Comparison of ENCODE assay signal across 17 mouse cellular contexts in the genomic region with DNA sequence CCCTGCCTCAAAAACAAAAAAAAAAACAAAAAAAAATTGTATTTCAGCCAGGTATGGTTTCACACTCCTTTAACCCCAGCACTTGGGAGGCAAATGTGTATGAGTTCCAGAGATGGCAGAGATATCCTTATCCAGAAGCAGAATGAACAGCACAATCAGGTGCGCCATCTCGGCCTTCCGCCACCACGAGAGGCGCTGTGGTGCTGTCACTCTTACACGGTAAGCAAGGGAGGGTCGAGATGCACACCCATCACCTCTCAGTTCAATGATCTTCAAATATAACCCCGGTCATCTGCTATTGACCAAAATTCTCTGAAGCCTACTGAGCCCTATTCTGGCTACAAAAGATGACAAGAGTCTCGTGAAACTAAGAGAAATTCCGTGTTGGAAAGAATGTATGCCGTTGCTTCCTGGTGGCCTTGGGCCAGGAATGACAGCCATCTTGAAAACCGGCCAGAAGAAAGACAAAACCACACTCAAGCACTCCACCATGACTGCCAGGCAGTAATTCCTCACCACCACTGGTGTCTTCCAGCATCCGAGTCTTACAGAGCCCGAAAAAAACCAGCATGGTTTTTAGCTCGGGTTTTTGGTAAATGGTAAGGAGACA. TPM values are rescaled to one million over a fixed set of nuclear protein-coding genes. Genes with fewer than 3 reads are reported as not detected.
A peak's percentile ranks its signal among the peaks of the same experiment; 100 is the strongest.
DNase-seq lines count a peak whose midpoint lies in the region; ATAC-seq lines count a peak whose summit lies in the region.
"Had no signal": no experiment of that assay in that cellular context is flagged by ENCODE, and none has a peak within 500 bp of the region (broad histone marks: within the 10 kb centered on the region; RNA-seq: fewer than 3 reads in every experiment).

No protein-coding gene starts in this region.

- peaks cover 13% of the 10 kb centered on the region for H3K4me1 ChIP-seq in midbrain, embryonic 12.5 days
- 0 out of 2 replicates have a peak, but pooled peaks cover 4% of the 10 kb centered on the region for H3K4me1 ChIP-seq in midbrain, embryonic 13.5 days (replicated peaks)

- peak; percentile 88 for DNase-seq in heart, adult 11 months
- DNase-seq in heart, postnatal 14 days, result no peak
- DNase-seq in ZHBTc4 (ENCODE audit: low read depth, low spot score), result peak; percentile 78
- DNase-seq in gastrocnemius, postnatal 36 days, result no peak
- no peak for DNase-seq in right cerebral cortex, postnatal 14 days
- DNase-seq: adrenal gland, postnatal 10 days; embryo, embryonic 11 days; heart, adult 2 months; kidney, adult 9 months; lung, postnatal 14 days had no signal

- 92% methylated on average over 15 of the region's 15 CpGs for WGBS in midbrain, embryonic 12.5 days
- WGBS in midbrain, embryonic 13.5 days, result 91% methylated on average over 15 of the region's 15 CpGs

- no peak overlapping the region for H3K4me3 ChIP-seq in midbrain, embryonic 12.5 days
- H3K4me3 ChIP-seq in midbrain, embryonic 13.5 days (replicated peaks), result no peak overlapping the region
- H3K4me3 ChIP-seq: heart, adult 2 months; liver, embryonic 15.5 days had no signal

- peaks cover 3% of the 10 kb centered on the region; the same call in 1 of the 2 replicates for H3K9me3 ChIP-seq in midbrain, embryonic 12.5 days
- no peaks in the 10 kb centered on the region for H3K9me3 ChIP-seq in midbrain, embryonic 13.5 days
- H3K9me3 ChIP-seq: liver, embryonic 15.5 days had no signal

- no peak for ATAC-seq in midbrain, embryonic 12.5 days (ENCODE audit: low FRiP score, low read depth)
- no peak for ATAC-seq in midbrain, embryonic 13.5 days
- ATAC-seq: forebrain, embryonic 13.5 days; inflammation-experienced regulatory T-cells, adult 6 months had no signal

- no peak overlapping the region for H3K4me2 ChIP-seq in midbrain, embryonic 12.5 days (replicated peaks)
- no peak overlapping the region for H3K4me2 ChIP-seq in midbrain, embryonic 13.5 days (replicated peaks)
- H3K4me2 ChIP-seq: liver, embryonic 15.5 days had no signal

- intact Hi-C loops in heart, postnatal 14 days (cut with DNase I), result no loop called here
- intact Hi-C loops in gastrocnemius, postnatal 36 days (cut with DNase I), result no loop called here

- 0 out of 2 replicates have a peak overlapping the region, but pooled peaks have one; percentile 83 for H3K27ac ChIP-seq in midbrain, embryonic 12.5 days (replicated peaks)
- no peak overlapping the region for H3K27ac ChIP-seq in midbrain, embryonic 13.5 days
- H3K27ac ChIP-seq: forebrain, embryonic 13.5 days; heart, adult 2 months; liver, embryonic 15.5 days had no signal

- peaks cover 52% of the 10 kb centered on the region for H3K27me3 ChIP-seq in midbrain, embryonic 12.5 days
- H3K27me3 ChIP-seq in midbrain, embryonic 13.5 days, result peaks cover 38% of the 10 kb centered on the region
- H3K27me3 ChIP-seq: CH12.LX had no signal

- H3K36me3 ChIP-seq in midbrain, embryonic 12.5 days, result no peaks in the 10 kb centered on the region
- H3K36me3 ChIP-seq in midbrain, embryonic 13.5 days, result no peaks in the 10 kb centered on the region
- H3K36me3 ChIP-seq: liver, embryonic 15.5 days had no signal

- no peak overlapping the region for H3K9ac ChIP-seq in midbrain, embryonic 12.5 days (replicated peaks)
- H3K9ac ChIP-seq in midbrain, embryonic 13.5 days (replicated peaks), result no peak overlapping the region
- H3K9ac ChIP-seq: liver, embryonic 15.5 days had no signal

RNA-seq across cellular contexts. Expression of a gene that starts 1.9 kb away (rescaled TPM):
- total RNA-seq in heart, postnatal 14 days (2021), result not detected
- polyA plus RNA-seq in midbrain, embryonic 12.5 days (2016; fragmentation: Nextera tagmentation; extraction: Ambion mirVana), result 368 and 390 TPM in 2 replicates
- 481 and 511 TPM in 2 replicates for polyA plus RNA-seq in midbrain, embryonic 13.5 days (2015; fragmentation: Nextera tagmentation; extraction: Ambion mirVana)
- not detected for total RNA-seq in gastrocnemius, postnatal 36 days (2021)
- total RNA-seq: CH12.LX; gastrocnemius, adult 18-20 months had no signal
- polyA plus RNA-seq: inflammation-experienced regulatory T-cells, adult 6 months had no signal

RNA-seq across cellular contexts. Expression of a gene that starts 2.3 kb away (rescaled TPM):
- total RNA-seq in heart, postnatal 14 days (2021), result 10 to 100 TPM; 64.9 to 75.1 TPM
- polyA plus RNA-seq in midbrain, embryonic 12.5 days (2016; fragmentation: Nextera tagmentation; extraction: Ambion mirVana), result 79.8 and 84.8 TPM in 2 replicates
- polyA plus RNA-seq in midbrain, embryonic 13.5 days (2015; fragmentation: Nextera tagmentation; extraction: Ambion mirVana), result 96.0 and 97.2 TPM in 2 replicates
- 10 to 100 TPM in 1 of 2 experiments, 1 to 10 TPM in 1; 6.3 to 10.2 TPM for total RNA-seq in gastrocnemius, postnatal 36 days (2021)

RNA-seq across cellular contexts. Expression of a gene that starts 38.1 kb away (rescaled TPM):
- total RNA-seq in heart, postnatal 14 days (2021), result 1 to 10 TPM; 2.8 to 2.9 TPM
- polyA plus RNA-seq in midbrain, embryonic 12.5 days (2016; fragmentation: Nextera tagmentation; extraction: Ambion mirVana), result 32.6 and 33.8 TPM in 2 replicates
- 28.9 and 31.2 TPM in 2 replicates for polyA plus RNA-seq in midbrain, embryonic 13.5 days (2015; fragmentation: Nextera tagmentation; extraction: Ambion mirVana)
- total RNA-seq in gastrocnemius, postnatal 36 days (2021), result 1 to 10 TPM; 3.4 to 4.1 TPM

RNA-seq across cellular contexts. Expression of a gene that starts 54.9 kb away (rescaled TPM):
- 1 to 10 TPM; 3.6 to 3.8 TPM for total RNA-seq in heart, postnatal 14 days (2021)
- 11.6 and 12.1 TPM in 2 replicates for polyA plus RNA-seq in midbrain, embryonic 12.5 days (2016; fragmentation: Nextera tagmentation; extraction: Ambion mirVana)
- polyA plus RNA-seq in midbrain, embryonic 13.5 days (2015; fragmentation: Nextera tagmentation; extraction: Ambion mirVana), result 6.9 and 8.0 TPM in 2 replicates
- 1 to 10 TPM; 2.1 to 2.8 TPM for total RNA-seq in gastrocnemius, postnatal 36 days (2021)

Comparison
In these comparisons a context has a peak if more than half of its experiments do, and no peak if none do; other contexts are left out.
1. DNase-seq: peak in heart, adult 11 months (single experiment) and ZHBTc4 (single experiment); none in heart, postnatal 14 days (0 of 2), gastrocnemius, postnatal 36 days (0 of 2) and right cerebral cortex, postnatal 14 days (single experiment).
2. RNA of a gene that starts 2.3 kb away (total RNA-seq): 64.9 to 75.1 TPM in heart, postnatal 14 days; 6.3 to 10.2 TPM in gastrocnemius, postnatal 36 days; every median in the first group is over 4 times any median in the second.